Mouse (Mus musculus): Measurements from ENCODE around the gene Gck.

DNA sequence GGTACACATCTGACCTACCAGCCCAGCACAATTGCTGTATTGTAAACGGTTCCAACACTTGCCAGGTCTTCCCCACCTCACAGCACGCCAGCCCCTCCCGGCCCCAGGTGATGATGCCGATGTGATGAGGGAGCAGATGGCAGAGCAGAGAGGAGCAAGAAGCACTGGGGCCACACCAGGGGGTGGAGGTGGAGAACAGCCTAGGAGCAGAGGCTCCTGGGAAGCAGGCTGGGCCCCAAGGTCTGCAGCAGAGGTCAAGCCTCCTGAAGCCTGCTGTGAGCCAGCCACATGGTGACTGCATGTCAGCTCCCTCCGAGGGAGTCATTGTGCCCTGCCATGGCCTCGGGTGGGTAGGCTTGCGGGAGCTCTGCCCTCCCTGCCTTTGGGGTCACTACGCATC lies 30.7 kb upstream of the Gck start:
- TF ChIP-seq POLR2A (IDR thresholded peaks at IDR 0.05; ENCODE audit: insufficient read depth, low read depth, low read length): no peak
- no peak for TF ChIP-seq CTCF (IDR thresholded peaks at IDR 0.05; ENCODE audit: insufficient read depth, low read depth, low read length)
